Mouse (Mus musculus) left cerebral cortex, postnatal 36 days (tissue): ENCODE measurements around the gene Gnai3. TPM values are rescaled to one million over a fixed set of nuclear protein-coding genes. Genes with fewer than 3 reads are reported as not detected.

Experiments used
- DNase-seq, 2 experiments: peaks; one replicate each; pipeline ENCODE4 v3.0.0; 2021 to 2022; ENCODE audit warnings: low spot score in 2 of 2, mixed read lengths in 1 of 2
- intact Hi-C: fragments of 180-260 bp; cut with DNase I; formaldehyde crosslinking; loops from one replicate; pipeline ENCODE4 v1.15.1; 2025
- total RNA-seq, 2 experiments: library from RNA; stranded (reverse); gene quantifications; 2 replicates each; pipeline ENCODE4 v1.2.3; 2021

Gene Gnai3
- total RNA-seq, 2 experiments from 2014 or later, result 26.9 to 27.0 TPM

DNA sequence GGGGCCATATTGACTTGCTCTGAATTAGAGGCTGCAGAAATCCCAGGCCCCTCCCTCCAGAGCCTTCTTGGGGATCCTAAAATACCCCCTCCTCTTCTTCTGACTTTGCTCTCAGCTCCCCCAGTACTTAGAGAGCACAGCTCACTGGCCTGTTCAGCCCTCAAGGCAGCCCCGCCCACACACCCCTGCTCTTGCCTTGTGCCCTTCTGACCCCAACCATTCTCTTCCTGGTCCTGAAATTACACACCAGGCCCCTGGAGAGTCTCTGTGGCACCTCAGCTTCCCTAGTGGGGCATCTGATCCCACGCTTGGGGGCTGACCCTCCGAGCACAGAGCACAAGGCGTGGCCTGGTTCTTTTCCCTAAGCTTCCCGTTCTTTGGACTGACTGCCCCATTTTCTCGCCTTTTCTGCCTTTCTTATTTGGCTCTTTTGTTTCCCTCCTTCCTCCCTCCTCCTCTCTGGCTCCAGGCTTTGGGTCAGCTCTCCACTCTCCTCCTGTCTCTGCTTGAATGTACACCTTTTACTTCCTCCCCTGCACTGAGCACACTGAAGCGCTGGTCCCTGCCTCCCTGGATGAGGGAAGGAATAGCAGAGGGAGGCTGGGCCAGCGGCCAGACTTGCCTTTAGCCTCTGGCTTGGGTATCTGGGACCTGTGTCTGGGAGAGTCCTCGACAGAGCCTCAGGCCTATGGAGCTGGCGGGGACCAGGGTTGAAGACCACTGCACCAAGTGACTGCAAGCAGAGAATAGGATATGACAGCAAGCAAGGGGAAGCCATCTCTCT lies 19.8 kb upstream of the Gnai3 start:
- intact Hi-C loops, result loop anchor here (5.0 kb wide), 2 partner anchors 112 to 222 kb away; no protein-coding TSS in a partner anchor
- no peak for DNase-seq

DNA sequence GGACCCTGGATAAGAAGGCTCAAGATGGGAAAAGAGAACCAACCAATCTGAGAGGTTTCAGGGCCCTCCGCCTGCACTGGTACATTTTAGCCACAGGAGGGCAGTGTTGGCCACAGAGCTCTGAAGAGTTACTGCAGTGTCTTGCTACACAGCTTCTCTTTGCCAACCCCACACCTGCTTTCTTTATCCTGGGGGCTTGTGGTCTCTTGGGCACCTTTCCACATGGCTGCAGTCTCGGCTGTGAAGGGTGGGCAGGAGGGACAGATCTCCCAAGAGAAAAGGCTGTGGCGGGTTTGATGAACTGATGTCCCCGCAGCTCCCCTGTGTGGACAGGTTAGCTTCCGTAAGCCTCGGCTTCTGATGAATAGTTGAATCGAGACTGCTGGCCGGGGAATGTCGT lies 18.9 kb upstream of the Gnai3 start:
- intact Hi-C loops, result loop anchor here (5.0 kb wide), 3 partner anchors 92 to 222 kb away; partner anchors contain the start of gene Psma5
- DNase-seq, result peak; percentile 86 to 88

DNA sequence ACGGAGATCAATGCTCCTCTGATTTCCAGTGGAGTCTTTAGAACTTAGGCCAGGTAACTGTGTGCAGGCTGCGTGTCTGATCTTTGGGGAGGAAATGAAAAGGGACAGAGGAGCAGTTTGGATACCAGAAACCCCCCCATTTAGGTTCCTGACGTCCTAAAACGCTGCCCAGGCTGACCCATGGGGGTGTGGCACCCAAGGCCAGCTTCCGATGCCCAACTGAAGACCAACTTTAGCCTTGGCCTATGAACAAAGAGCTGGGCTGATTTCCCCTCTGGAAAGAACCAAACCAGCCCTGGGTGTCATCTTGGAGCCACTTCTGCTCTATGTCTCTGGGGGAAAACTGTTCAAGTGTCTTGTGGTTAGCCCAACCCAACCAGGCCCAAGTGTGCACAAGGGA lies 18.1 kb upstream of the Gnai3 start:
- intact Hi-C loops, result loop anchor here (5.0 kb wide), 1 partner anchor 93 kb away; the partner anchor contains the start of gene Psma5

DNA sequence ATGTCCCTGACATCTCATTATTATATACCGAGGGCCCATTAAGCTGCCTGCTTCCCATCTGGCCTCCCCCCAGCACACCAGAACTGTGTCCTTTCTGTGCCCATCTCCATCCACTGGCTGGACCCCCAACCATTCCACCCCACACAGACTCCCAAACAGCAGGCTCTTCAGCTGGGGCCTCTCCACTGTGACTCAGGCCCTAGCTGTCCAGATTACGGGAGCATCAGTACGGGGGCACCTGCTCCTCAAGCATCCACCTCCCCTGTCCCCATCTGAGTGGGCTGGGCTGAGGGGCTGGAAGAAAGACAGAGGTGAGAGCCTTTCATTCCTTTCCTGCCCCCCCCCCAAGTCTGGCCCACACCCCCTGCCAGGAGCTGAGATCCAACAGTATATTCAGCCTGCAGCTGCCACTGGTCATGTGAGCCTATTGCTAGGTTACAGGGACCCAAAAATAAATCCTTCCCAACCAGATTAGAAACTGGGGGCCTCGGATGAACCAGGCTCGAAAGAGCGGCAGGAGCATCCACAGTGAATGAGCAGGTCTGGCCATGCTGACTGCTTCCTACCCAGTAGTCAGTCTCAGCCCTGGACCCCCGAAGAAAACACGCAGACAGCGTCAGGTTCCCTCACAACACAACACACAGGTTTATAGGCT lies 12.6 kb upstream of the Gnai3 start:
- DNase-seq, result peak; percentile 71 to 77
- intact Hi-C loops, result no loop called here

More for the DNA sequence above, 18.1 kb upstream of the Gnai3 start:
- DNase-seq, result no peak

DNA sequence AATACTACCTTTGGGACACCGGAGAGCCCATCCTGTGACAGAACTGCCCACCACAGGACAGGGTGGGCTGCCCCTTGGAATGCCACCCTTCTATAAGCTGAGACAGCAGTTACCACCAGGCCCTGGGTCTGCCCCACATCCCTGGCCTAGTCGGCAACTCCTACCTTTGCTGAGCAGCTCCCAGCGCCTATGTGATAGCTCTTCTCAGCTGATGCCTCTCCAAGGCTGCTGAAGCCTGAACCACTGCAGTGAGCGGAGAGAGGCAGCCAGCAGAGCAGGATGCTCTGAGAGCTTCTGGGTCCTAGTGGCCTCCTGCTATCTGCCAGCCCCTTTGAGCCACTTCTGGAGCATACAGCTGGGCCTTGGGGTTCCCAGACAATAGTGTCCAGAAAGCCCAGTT lies 8.7 kb upstream of the Gnai3 start, which contains the start of gene Gpr61:
TSS of gene Gpr61 (minus strand) at position 227 of the 400 bp plus-strand sequence.
- intact Hi-C loops, result no loop called here
- DNase-seq, result peak; percentile 71 to 75

DNA sequence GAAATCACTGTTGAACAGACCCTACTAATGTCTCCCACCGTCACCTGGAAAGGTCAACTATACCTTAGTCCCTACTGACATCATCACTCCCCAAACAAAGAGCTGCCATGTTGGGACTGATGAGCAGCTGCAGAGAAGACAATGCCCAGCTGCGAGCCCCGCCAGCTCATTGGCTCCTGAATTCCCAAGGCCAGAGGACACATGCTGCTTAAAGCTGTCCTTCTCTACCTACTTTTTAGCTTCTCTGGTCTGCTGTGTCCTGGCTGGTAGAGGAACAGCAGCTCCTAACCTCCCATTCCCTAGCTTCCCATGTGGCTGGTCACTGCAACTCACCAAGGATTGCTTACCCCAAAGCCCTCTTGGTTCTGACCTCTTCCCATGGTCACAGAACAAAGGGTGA lies 6.3 kb upstream of the Gnai3 start:
- no peak for DNase-seq
- intact Hi-C loops, result no loop called here

DNA sequence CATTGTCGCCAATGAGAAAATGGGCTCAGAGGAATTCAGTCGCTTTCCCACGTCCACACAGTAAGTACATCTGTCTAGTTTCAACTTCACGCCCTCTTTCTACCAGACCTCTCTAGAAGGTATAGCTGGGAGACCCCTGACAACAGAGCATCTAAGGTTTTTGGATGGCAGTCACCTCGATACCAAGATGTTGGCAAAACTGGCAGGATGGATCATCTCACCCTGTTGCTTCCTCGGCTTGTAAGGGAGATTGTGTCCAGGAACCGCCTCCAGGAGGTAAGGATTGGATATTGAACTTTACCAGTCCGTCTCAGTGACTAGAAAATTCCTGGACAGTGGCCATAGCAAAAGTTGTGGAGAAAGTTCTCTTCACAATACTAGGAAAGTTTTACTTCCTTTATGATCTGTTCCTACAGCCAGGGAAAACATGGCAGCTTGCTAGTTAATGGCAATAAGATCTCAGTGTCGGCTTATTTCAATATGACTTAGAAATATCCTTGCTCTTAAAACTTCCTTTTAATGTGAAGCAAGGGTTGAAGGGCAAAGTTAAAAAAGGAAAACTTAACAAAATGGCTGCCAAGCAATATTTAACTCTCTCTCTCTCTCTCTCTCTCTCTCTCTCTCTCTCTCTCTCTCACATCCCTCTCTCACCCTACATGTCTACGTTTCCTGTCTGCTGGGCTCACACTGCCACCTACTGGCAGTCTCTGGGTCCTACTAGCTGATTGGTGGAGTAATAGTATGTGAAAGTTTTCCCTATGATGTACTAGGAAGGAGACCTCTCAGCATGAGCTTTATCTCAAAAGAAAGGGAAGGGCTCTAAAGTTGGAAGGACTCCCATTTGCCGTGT lies 1.7 kb upstream of the Gnai3 start:
- intact Hi-C loops, result loop anchor here (1.0 to 10.0 kb wide), 4 partner anchors 60 to 453 kb away; partner anchors contain the start of genes Ahcyl1 and Ampd2
- peak; percentile 80 to 84 for DNase-seq

DNA sequence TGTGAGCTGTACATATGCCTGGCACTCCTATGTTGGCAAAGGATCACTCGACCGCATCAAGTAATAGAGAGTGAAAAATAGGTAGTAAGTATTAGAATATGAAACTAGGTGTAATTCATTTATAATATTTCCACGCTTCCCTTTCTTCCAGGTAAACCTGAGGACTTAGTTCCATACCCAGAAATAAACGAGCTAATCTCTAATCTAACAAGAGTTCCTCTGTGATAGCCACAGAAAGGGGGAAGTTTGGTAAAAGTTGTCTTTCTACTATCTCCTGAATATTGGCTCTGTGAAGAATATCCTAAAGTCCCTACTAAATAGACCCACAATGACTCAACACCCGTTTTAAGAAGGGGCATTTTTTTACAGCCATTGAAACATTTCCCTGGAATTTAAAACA lies 725 bp upstream of the Gnai3 start:
- no peak for DNase-seq
- intact Hi-C loops, result loop anchor here (5.0 to 10.0 kb wide), 3 partner anchors 59 to 452 kb away; partner anchors contain the start of genes Ahcyl1 and Ampd2

DNA sequence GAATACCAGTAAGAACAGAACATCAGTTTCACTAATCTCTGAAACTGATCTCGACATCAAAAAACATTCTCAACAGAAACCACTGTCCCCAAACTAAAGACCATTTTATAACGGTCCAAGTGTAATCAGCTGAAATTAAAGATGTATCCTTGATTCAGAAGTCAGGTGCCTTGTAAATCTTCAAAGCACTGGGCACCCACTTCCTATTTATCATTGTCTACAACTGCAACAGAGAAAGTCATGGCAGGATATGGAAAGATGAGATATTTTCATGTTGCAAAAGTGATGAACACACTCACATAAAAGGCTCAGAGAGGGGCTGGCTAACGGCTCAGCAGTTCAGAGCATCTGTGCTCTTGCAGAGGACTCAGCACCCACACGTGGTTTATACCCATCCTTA lies 5.2 kb downstream of the Gnai3 start:
- intact Hi-C loops, result loop anchor here (10.0 kb wide), 1 partner anchor 446 kb away; the partner anchor contains the start of gene Ahcyl1
- DNase-seq, result no peak

DNA sequence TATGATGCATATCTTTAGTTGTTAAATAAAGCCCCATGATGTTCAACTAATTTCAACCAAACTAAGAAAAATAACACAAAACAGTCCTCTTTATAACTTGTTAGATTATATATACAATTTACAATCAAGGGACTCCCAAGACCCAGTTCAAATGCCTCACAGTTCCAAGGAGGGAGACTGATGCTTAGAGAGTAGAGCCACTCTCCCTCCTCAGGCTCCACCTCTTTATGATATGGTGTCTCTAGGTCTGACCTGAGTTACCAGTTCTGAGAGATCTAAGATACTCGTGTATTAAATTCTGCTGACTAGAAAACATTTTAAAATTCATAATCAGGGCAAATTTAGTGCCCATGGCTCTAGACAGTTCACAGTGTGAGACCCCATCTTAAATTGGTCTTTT lies 6.8 kb downstream of the Gnai3 start:
- no peak for DNase-seq
- intact Hi-C loops, result no loop called here

DNA sequence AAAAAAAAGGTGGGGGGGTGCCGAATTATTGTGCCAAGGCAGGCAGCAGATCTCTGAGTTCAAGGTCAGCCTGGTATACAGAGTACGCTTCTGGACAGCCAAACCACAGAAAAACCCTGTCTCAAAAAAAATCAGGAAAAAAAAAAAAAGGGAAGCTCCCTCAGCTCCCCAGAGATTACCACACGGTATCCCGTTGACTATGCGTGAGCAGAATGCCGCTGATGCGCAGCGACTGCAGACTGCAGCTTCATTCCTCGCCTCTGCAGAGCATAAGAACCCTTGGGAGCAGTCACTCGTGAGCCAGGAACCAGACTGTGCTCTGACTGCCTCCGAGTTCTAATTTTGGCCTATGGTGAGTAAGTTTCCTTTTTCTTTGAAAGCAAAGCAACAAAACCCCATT lies 11.2 kb downstream of the Gnai3 start:
- peak; percentile 70 to 76 for DNase-seq
- intact Hi-C loops, result no loop called here

DNA sequence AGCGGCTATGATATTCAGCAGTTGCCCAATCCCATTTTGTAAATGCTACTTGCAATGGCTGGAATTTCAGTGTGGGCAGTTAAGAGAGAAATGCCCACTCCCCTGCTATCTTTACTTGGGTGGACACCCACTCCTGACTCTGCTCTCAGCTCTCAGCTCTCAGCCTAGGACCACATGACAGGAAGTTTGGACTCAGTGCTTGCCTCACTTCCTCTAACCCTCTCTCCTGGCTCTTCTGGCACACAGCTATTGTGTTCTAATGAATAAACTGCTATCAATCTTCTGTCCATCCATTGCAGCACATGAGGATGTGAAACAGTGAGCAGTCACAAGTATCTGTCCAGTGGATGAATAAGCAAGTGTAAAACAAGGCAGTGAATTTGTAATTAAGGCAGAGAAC lies 13.5 kb downstream of the Gnai3 start:
- intact Hi-C loops, result no loop called here

DNA sequence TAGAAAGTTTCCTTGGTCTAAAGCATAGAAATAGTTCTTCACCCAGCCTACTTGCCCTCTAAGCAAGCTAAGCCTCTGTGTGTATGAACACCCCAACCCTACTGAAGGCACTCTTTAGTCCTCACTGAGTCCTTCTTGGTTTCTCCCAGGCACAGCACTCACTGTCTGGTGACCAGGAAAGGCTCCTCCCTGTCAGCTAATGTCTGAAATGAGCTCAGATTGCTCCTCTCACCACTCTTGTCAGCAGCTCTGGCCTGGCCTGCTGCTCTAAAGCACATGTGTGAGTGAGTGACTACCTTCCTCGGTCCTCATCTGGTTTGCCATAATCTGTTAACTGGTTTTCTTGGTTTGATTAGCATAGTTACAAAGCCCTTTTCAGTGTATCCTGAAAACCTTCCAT lies 14.1 kb downstream of the Gnai3 start:
- intact Hi-C loops, result no loop called here
- no peak for DNase-seq

More for the DNA sequence above, 13.5 kb downstream of the Gnai3 start:
- DNase-seq, result no peak

DNA sequence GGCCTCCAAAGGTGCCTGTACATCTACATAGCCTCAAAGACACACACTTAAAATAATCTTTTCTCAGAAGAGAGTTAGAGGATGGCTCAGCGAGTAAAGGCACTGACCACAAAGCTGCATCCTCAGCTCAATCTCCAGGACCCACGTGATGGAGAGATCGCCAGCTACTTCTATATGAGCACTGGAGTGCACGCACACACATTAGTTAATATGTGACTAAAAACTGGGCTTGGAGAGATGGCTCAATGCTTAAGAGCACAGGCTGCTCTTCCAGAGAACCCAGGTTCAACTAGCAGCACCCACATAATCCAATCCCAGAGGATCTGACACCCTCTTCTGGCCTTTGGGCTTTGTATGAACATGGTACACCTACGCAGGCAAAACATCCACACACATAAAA lies 14.7 kb downstream of the Gnai3 start:
- no peak for DNase-seq
- intact Hi-C loops, result no loop called here

DNA sequence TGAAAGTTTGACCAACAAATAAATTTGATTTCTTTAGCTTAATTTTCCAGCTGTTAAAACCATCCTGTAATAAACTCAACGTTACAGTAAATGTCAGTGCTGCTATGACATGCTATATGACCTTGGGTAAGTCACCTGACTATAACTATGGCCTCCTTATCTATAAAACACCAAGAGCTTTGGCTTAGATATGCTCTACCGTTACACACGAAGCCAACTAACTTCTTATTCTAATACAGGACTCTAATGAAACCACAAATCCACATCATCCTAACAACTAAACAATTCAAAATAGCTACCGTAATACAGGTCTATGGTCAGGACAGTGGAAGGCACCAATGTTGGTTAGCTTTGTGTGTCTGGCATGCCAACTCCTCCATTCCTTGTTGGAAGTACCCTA lies 16.1 kb downstream of the Gnai3 start:
- no peak for DNase-seq
- intact Hi-C loops, result no loop called here

DNA sequence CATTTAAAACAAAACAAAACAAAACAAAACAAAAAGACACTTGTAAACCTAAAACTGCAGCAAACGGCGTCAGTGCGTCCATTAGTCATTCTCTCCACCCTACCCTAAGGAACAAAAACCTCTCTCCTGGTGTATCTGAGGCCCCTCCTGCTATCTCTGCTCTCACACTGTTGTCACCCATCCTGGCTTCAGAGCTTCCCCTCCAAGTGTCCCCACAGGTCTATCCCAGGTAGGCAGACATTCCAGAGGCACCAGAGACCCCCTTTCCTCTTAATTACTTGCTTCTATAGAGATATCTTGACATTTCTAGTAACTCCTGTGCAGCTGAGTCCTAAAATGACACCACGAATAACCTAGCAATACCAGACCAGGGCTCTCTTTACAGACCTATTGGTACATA lies 16.6 kb downstream of the Gnai3 start:
- intact Hi-C loops, result no loop called here
- no peak for DNase-seq

DNA sequence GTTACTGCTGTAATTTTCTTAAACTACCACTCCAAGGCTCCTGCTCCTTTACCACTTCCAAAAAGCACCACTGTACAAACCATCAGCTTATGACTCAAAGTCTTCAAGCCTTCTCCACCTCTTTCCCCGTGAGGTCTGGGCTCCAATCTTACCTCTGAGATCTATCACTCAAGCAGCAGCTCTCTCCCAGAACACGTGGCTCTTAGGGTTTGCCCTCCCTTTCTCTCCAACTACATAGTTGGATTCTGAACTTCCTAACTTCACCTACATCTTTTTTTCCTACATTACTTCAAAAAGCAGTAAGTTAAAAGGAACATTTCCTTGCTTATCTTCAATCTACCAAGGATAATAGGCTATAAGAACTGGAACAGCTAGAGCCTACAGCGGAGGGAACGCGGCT lies 17.4 kb downstream of the Gnai3 start:
- DNase-seq, result no peak
- intact Hi-C loops, result no loop called here

DNA sequence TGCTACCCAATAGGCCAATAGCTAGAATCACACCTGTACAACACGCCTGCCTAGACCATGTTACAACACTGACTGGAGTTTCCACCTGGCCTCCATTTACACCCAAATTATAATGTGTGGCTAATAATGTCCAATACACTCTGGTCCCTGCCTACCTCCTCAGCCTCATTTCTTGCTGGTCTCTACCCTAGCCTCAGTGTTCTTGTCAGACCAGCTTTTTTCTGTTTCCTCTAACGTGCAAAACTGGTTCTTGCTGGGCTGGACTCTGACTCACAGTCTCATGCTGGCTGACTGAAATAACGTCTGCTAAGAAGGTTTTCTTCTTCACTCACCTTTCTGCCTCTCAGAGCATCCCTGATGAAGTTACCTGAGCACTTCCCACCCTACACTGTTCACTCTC lies 19.6 kb downstream of the Gnai3 start:
- DNase-seq, result no peak
- intact Hi-C loops, result no loop called here

DNA sequence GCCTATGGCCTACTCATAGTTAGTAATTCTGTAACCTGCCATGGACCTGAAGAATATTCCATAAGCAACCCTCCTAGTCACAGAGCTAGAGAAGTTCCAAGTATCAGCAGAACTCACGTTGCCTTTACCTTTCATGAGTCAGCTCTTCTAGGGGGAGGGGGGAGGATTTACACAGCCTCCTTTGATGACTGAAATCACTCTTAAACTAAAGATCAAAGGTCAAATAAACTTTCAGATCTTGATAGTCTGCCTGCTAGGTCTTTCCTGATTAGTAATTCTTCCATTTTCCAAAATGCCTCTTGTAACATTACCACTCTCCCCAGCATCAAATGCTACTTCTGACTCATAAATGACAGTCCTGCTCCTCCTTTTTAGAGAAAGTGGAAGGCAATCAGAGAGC lies 21.8 kb downstream of the Gnai3 start:
- DNase-seq, result no peak
- intact Hi-C loops, result no loop called here

DNA sequence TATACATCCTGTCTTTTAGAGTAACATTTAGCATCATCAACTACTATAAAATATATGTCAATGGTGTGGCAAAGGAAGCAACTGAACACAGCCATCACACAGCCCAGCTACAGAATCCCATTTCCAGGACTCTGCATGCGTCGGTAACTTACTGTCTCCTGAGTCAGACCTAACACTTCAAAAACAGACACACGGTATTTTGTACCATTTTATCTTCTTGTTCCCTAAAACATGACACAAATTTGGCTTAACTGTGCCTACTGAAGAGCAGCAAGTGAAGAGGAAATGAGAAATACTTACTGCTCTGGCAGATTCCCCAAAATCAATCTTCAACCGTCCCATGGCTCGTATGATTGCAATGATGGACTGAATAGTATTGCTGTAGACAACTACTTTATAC lies 22.7 kb downstream of the Gnai3 start:
- no peak for DNase-seq

More for the DNA sequence above, 22.7 kb downstream of the Gnai3 start:
- intact Hi-C loops, result no loop called here
